Mouse (Mus musculus): ENCODE results near the gene Prickle1. TPM values are rescaled to one million over a fixed set of nuclear protein-coding genes. Genes with fewer than 3 reads are reported as not detected.

Prickle1 gene
- polyA plus RNA-seq, 1 experiment from 2014 or later, result 18.1 TPM

DNA sequence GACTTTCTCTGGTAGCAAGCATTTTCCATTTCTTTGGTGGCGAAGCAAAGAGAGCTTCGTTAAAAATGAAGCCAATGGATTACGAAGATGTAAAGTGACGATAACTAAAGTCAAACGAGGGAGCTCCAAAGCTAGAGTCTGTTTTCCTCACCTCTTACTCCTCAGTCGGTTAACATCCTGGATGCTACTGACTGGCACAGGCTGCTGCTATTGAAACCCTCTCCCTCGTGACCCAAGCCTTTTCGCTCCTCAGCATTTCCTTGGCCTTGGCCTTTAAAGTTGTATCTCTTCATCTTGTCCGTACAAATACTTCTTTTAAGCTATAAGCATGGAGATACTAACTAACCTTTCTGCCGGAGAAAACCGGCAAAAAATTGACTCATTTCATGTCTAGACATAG lies 1.3 kb upstream of the Prickle1 start:
- Histone ChIP-seq H3K27me3 (replicated peaks; ENCODE audit: control insufficient read depth, insufficient read depth, low read length) (no peaks in the 10 kb centered on the region), H3K4me3 (ENCODE audit: low read length) (peak overlapping the region; percentile 94; the same call in 1 of the 2 replicates), H3K27ac (ENCODE audit: low read length) (no peak overlapping the region), H3K36me3 (ENCODE audit: control insufficient read depth, insufficient read depth, low read length) (no peaks in the 10 kb centered on the region), H3K9ac (ENCODE audit: low read depth, low read length) (no peak overlapping the region), H3K9me3 (ENCODE audit: control insufficient read depth, low read length) (no peaks in the 10 kb centered on the region), H3K4me2 (ENCODE audit: low read depth, low read length) (peak overlapping the region; percentile 94), H3K4me1 (ENCODE audit: control insufficient read depth, insufficient read depth, low read length) (peaks cover 17% of the 10 kb centered on the region)
- ATAC-seq, result no peak
- 67% methylated on average over 11 of the region's 11 CpGs for WGBS

DNA sequence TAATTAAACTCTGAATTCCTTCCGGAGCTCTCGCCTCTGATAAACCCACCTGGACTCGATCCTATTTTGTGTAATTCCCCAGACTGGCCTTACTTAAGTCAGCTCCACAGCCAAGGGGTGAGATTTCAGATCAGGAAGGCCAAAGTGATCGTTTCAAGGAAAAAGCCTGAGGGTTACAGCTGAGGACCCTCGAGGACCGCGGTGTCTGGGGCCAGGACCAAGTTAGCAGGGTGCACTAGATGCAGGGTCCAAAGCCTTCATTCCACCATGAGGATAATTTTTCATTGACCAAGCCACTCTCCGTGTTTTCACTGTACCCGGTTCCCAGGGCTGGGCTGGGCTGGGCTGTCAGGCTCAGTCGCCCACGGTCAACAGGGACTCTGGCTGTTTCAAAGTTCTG lies 594 bp upstream of the Prickle1 start:
- H3K4me3 ChIP-seq (ENCODE audit: low read length), result peak overlapping the region; percentile 94

DNA sequence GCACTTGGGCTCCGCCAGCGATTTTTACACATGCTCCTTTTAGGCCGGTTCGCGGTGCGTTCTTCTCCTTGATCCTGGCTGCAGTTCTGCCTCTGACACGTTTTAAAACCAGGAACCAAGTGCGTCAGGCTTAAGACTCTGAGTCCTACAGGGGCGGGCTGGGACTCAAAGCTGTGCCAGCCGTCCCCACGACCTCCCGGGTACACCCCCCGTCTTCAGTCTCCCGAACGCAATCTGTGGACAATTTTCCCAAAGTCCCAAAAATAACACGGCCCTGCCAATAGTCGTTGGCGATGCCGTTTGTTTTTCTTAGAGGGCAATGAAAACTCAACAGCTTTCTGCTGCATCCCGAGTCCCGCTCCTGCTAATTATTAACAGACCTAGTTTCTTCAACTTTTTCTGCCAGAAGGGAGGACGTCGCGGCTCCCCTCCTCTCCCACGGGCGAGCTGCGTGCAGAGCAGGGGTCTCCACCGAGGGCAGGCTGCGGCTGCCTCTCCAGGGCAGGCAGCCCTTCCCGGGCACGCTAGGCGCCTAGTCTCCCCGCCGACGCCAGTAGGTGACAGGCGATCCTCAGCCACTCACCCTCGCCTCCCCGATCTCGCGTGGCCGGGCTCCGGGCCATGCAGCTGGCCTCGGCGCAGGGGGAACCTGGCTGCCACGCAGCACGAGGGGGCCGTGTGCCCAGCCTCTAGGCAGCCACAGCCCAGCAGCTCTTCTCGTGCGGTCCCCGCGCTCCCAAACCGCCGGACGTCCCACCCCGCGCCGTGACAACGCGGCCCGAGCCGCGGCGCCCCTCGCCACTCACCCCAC lies 598 bp downstream of the Prickle1 start:
- Histone ChIP-seq H3K4me2 (ENCODE audit: low read depth, low read length) (peak overlapping the region; percentile 94), H3K27ac (ENCODE audit: low read length) (peak overlapping the region; percentile 95), H3K9me3 (ENCODE audit: control insufficient read depth, low read length) (no peaks in the 10 kb centered on the region), H3K9ac (ENCODE audit: low read depth, low read length) (peak overlapping the region; percentile 99), H3K27me3 (replicated peaks; ENCODE audit: control insufficient read depth, insufficient read depth, low read length) (no peaks in the 10 kb centered on the region), H3K4me3 (ENCODE audit: low read length) (peak overlapping the region; percentile 94), H3K4me1 (ENCODE audit: control insufficient read depth, insufficient read depth, low read length) (peaks cover 30% of the 10 kb centered on the region), H3K36me3 (ENCODE audit: control insufficient read depth, insufficient read depth, low read length) (no peaks in the 10 kb centered on the region)
- under 1% methylated on average over 64 of the region's 64 CpGs for WGBS
- ATAC-seq, result peak; percentile 59

More for the DNA sequence above, 594 bp upstream of the Prickle1 start:
- ATAC-seq, result peak; percentile 50
- Histone ChIP-seq H3K36me3 (ENCODE audit: control insufficient read depth, insufficient read depth, low read length) (no peaks in the 10 kb centered on the region), H3K27ac (ENCODE audit: low read length) (peak overlapping the region; percentile 73), H3K4me2 (ENCODE audit: low read depth, low read length) (peak overlapping the region; percentile 94), H3K9me3 (ENCODE audit: control insufficient read depth, low read length) (no peaks in the 10 kb centered on the region), H3K27me3 (replicated peaks; ENCODE audit: control insufficient read depth, insufficient read depth, low read length) (no peaks in the 10 kb centered on the region), H3K9ac (ENCODE audit: low read depth, low read length) (peak overlapping the region; percentile 99), H3K4me1 (ENCODE audit: control insufficient read depth, insufficient read depth, low read length) (peaks cover 23% of the 10 kb centered on the region)
- 0% methylated on average over 11 of the region's 11 CpGs for WGBS

DNA sequence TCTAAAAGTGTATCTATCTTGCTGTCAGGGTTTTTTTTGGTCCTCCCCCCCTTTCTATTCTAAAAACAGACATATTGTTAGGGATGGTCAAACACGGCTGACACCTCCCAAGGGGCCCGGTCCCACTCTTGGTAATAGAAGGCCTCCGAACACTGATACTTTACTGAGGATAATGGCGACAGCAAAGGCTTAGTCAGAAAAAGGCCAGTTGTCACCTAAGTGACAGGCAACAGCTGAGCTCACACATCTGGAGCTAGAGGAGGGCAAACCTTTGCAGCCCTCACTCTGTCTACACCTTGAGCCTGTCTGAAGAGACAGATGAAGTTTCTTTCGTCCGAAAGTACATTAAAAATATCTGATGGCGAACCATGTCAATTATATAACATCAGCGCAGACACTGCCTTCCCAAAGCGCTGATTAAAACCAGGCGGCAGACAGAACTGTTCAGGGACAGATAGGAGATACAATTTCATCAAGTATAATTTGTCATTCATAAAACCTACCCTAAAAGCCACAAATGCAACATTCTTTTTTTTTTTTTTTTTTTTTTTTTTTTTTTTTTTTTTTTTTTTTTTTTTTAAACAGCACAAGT lies 1.3 kb downstream of the Prickle1 start:
- Histone ChIP-seq H3K9ac (ENCODE audit: low read depth, low read length) (peak overlapping the region; percentile 99), H3K27me3 (replicated peaks; ENCODE audit: control insufficient read depth, insufficient read depth, low read length) (no peaks in the 10 kb centered on the region), H3K27ac (ENCODE audit: low read length) (peak overlapping the region; percentile 95), H3K36me3 (ENCODE audit: control insufficient read depth, insufficient read depth, low read length) (no peaks in the 10 kb centered on the region), H3K4me2 (ENCODE audit: low read depth, low read length) (peak overlapping the region; percentile 94), H3K4me3 (ENCODE audit: low read length) (peak overlapping the region; percentile 94), H3K9me3 (ENCODE audit: control insufficient read depth, low read length) (no peaks in the 10 kb centered on the region), H3K4me1 (ENCODE audit: control insufficient read depth, insufficient read depth, low read length) (peaks cover 32% of the 10 kb centered on the region)
- no peak for ATAC-seq
- WGBS, result 16% methylated on average over 10 of the region's 10 CpGs

DNA sequence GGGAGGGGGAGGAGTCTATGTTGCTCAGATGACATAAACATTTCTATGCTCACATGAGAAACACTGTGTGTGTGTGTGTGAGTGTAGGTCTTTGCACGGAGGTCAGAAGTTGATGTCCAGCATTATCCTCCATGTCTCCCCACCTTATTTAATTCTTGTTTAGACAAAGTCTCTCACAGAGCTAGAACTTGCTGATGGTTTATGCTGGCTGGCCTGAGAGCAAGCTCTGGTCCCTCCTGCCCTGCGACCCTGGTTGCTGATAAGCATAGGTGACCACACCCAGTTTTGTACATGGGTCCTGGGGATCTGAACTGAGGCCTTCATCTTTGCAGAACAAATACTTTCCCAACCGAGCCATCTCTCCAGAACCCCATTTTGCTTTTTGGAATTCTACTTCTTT lies 3.1 kb downstream of the Prickle1 start:
- Histone ChIP-seq H3K27ac (ENCODE audit: low read length) (0 out of 2 replicates have a peak overlapping the region, but pooled peaks have one; percentile 33), H3K36me3 (ENCODE audit: control insufficient read depth, insufficient read depth, low read length) (no peaks in the 10 kb centered on the region), H3K4me3 (ENCODE audit: low read length) (no peak overlapping the region), H3K27me3 (replicated peaks; ENCODE audit: control insufficient read depth, insufficient read depth, low read length) (no peaks in the 10 kb centered on the region), H3K4me1 (ENCODE audit: control insufficient read depth, insufficient read depth, low read length) (peaks cover 32% of the 10 kb centered on the region), H3K9me3 (ENCODE audit: control insufficient read depth, low read length) (no peaks in the 10 kb centered on the region), H3K4me2 (ENCODE audit: low read depth, low read length) (peak overlapping the region; percentile 56), H3K9ac (ENCODE audit: low read depth, low read length) (no peak overlapping the region)
- no peak for ATAC-seq
- 42% methylated on average over 3 of the region's 3 CpGs for WGBS

DNA sequence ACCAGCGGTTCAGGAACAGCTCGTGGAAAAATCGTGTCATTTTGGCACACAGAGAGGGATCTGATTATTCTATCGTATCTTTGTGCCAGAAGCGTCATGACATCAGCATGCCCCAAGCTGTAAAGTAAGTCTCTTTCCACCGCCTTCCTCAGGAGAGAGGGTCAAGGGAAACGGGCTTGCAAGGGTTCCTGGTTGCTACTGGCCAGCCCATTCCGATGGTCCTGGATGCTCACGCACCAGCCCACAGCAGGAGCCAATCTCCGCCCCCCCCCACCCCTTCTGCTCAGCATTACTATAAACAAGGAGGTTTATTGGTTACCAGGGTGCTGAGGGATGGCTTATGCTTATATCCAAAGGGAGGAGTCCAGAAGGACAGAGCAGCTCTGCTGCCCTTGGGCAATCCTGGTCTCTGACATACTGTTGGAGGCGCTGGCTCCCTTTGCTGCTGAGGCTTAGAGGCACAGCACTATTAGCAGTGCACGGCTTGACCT lies 3.8 kb downstream of the Prickle1 start:
- H3K9ac ChIP-seq (ENCODE audit: low read depth, low read length), result peak overlapping the region; percentile 39; the same call in 1 of the 2 replicates
- H3K4me1 ChIP-seq (ENCODE audit: control insufficient read depth, insufficient read depth, low read length), result peaks cover 32% of the 10 kb centered on the region
- H3K27ac ChIP-seq (ENCODE audit: low read length), result peak overlapping the region; percentile 75
- 4% methylated on average over 12 of the region's 12 CpGs for WGBS
- ATAC-seq, result peak; percentile 62
- peak overlapping the region; percentile 56 for H3K4me2 ChIP-seq (ENCODE audit: low read depth, low read length)
- no peaks in the 10 kb centered on the region for H3K36me3 ChIP-seq (ENCODE audit: control insufficient read depth, insufficient read depth, low read length)
- no peaks in the 10 kb centered on the region for H3K9me3 ChIP-seq (ENCODE audit: control insufficient read depth, low read length)
- peak overlapping the region; percentile 43 for H3K4me3 ChIP-seq (ENCODE audit: low read length)
- no peaks in the 10 kb centered on the region for H3K27me3 ChIP-seq (replicated peaks; ENCODE audit: control insufficient read depth, insufficient read depth, low read length)

DNA sequence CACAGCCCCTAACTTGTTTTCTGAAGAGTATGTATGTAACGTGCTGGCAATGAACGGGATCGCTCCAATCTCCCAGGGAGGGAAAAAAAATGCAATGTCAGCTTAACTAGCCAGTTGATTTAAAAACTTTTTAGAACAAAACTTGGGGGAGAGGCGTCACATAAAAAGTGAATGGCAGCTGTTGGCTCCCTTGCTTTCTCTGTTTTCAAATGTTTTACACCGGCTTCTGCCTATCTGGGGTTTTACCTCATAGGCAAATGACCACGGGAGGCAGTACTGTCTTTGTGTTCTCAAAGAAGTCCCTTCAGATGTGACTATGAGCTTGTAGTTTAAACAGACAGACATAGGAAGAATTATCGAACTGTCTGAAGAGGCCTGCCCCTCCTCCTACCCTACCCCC lies 4.3 kb downstream of the Prickle1 start:
- Histone ChIP-seq H3K27me3 (replicated peaks; ENCODE audit: control insufficient read depth, insufficient read depth, low read length) (no peaks in the 10 kb centered on the region), H3K9ac (ENCODE audit: low read depth, low read length) (peak overlapping the region; percentile 39; the same call in 1 of the 2 replicates), H3K36me3 (ENCODE audit: control insufficient read depth, insufficient read depth, low read length) (no peaks in the 10 kb centered on the region), H3K9me3 (ENCODE audit: control insufficient read depth, low read length) (no peaks in the 10 kb centered on the region), H3K4me1 (ENCODE audit: control insufficient read depth, insufficient read depth, low read length) (peaks cover 28% of the 10 kb centered on the region), H3K27ac (ENCODE audit: low read length) (peak overlapping the region; percentile 75), H3K4me2 (ENCODE audit: low read depth, low read length) (peak overlapping the region; percentile 56), H3K4me3 (ENCODE audit: low read length) (peak overlapping the region; percentile 43)
- ATAC-seq, result no peak
- 31% methylated on average over 7 of the region's 7 CpGs for WGBS

DNA sequence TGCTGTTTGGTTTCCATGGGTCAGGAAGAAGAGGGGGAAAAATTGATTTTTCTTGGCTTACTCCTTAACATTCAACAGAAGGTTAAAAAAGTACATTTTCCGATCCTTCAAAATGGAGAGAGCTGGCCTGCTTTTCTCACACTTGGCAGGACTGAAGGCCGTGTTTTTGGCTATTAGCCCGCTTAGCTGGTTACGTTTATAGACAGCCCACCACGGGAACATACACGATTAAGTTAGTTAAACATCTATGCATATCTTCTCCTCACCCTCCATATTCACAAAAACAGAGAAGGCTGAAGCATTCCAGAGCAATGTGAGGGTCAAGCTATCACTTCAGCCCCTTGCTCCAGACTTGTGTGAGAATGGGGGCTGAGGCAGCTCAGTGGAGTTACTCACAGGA lies 7.3 kb downstream of the Prickle1 start:
- no peaks in the 10 kb centered on the region for H3K9me3 ChIP-seq (ENCODE audit: control insufficient read depth, low read length)
- ATAC-seq, result no peak
- no peak overlapping the region for H3K9ac ChIP-seq (ENCODE audit: low read depth, low read length)
- WGBS, result 52% methylated on average over 6 of the region's 6 CpGs
- H3K27me3 ChIP-seq (replicated peaks; ENCODE audit: control insufficient read depth, insufficient read depth, low read length), result no peaks in the 10 kb centered on the region
- no peaks in the 10 kb centered on the region for H3K36me3 ChIP-seq (ENCODE audit: control insufficient read depth, insufficient read depth, low read length)
- no peak overlapping the region for H3K4me3 ChIP-seq (ENCODE audit: low read length)
- H3K4me1 ChIP-seq (ENCODE audit: control insufficient read depth, insufficient read depth, low read length), result peaks cover 23% of the 10 kb centered on the region
- H3K4me2 ChIP-seq (ENCODE audit: low read depth, low read length), result no peak overlapping the region
- peak overlapping the region; percentile 39; the same call in 1 of the 2 replicates for H3K27ac ChIP-seq (ENCODE audit: low read length)

DNA sequence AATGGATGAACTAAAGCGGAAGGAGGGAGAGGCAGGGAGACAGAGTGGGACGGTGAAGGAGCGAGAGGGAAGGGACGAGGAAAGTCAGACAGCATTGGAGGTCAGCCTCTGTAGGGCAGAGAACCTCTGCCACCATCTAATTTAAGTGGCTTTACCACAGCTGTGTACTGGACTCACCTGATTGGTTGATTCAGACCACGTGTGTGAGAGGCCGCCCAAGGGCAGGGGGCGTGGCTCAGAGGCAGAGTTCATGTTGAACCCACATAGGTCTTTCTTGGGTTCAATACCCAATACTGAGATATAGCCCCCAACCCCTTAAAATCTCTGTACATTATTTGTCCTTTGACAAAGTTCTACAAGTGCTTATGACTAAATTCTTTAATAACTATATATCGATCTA lies 8.0 kb downstream of the Prickle1 start:
- no peaks in the 10 kb centered on the region for H3K36me3 ChIP-seq (ENCODE audit: control insufficient read depth, insufficient read depth, low read length)
- no peak for ATAC-seq
- no peak overlapping the region for H3K27ac ChIP-seq (ENCODE audit: low read length)
- H3K4me3 ChIP-seq (ENCODE audit: low read length), result no peak overlapping the region
- H3K27me3 ChIP-seq (replicated peaks; ENCODE audit: control insufficient read depth, insufficient read depth, low read length), result no peaks in the 10 kb centered on the region
- no peaks in the 10 kb centered on the region for H3K9me3 ChIP-seq (ENCODE audit: control insufficient read depth, low read length)
- H3K9ac ChIP-seq (ENCODE audit: low read depth, low read length), result no peak overlapping the region
- peaks cover 22% of the 10 kb centered on the region for H3K4me1 ChIP-seq (ENCODE audit: control insufficient read depth, insufficient read depth, low read length)
- no peak overlapping the region for H3K4me2 ChIP-seq (ENCODE audit: low read depth, low read length)
- WGBS, result 77% methylated on average over 8 of the region's 8 CpGs

All from intestine, embryonic 16.5 days (tissue).